Mouse (Mus musculus) layer of hippocampus, postnatal 10 days (tissue): ENCODE measurements around the gene Bloc1s3. TPM values are rescaled to one million over a fixed set of nuclear protein-coding genes. Genes with fewer than 3 reads are reported as not detected.

Experiments
- DNase-seq, 2 experiments: peaks; one replicate each; pipeline ENCODE4 v3.0.0; 2021; ENCODE audit warnings: low spot score in 2 of 2
- long read RNA-seq: library from polyadenylated mRNA; stranded (forward); transcript quantifications from one replicate; pipeline ENCODE4 v2.0.0, GENCODE M21; 2023
- total RNA-seq, 2 experiments: library from RNA; stranded (reverse); gene quantifications; 2 replicates each; pipeline ENCODE4 v1.2.3; 2021

The Bloc1s3 gene
- total RNA-seq: 1 to 10 TPM; 6.9 to 8.2 TPM
- long read RNA-seq, transcript Bloc1s3-201 (2 exons, 3,188 nt): major isoform, 11 of 12 reads
- long read RNA-seq, partial matches to known transcripts: 0 of 12 reads
- long read RNA-seq, other reads (novel, unspliced or antisense): 1 of 12 reads

GRCm38 (mm10) chr7:19508150-19508923 is at the start of gene Bloc1s3, which contains the start of gene Trappc6a:
Gene Bloc1s3, minus strand, starts transcription at chr7:19508367.
Gene Trappc6a, plus strand, starts transcription at chr7:19508395.
- DNase-seq: peak; percentile 94 to 95

GRCm38 (mm10) chr7:19557086-19557485 is 48.9 kb upstream of the Bloc1s3 start:
- no peak for DNase-seq

- no peak for DNase-seq
Measured at GRCm38 (mm10) chr7:19554168-19554567, 46.0 kb upstream of the Bloc1s3 start.

- DNase-seq: no peak
Measured at GRCm38 (mm10) chr7:19552443-19552842, 44.3 kb upstream of the Bloc1s3 start.

GRCm38 (mm10) chr7:19551634-19552033 is 43.5 kb upstream of the Bloc1s3 start:
- no peak for DNase-seq

GRCm38 (mm10) chr7:19549394-19549793 is 41.2 kb upstream of the Bloc1s3 start:
- DNase-seq: no peak

- no peak for DNase-seq
Measured at GRCm38 (mm10) chr7:19547344-19547969, 39.3 kb upstream of the Bloc1s3 start.

GRCm38 (mm10) chr7:19546007-19546406 is 37.8 kb upstream of the Bloc1s3 start:
- no peak for DNase-seq

- DNase-seq: no peak
Measured at GRCm38 (mm10) chr7:19543584-19543983, 35.4 kb upstream of the Bloc1s3 start.

- peak; percentile 51 to 55 for DNase-seq
Measured at GRCm38 (mm10) chr7:19542155-19542691, 34.1 kb upstream of the Bloc1s3 start.

GRCm38 (mm10) chr7:19541681-19542154 is 33.6 kb upstream of the Bloc1s3 start:
- DNase-seq: no peak

GRCm38 (mm10) chr7:19540771-19541566 is 32.8 kb upstream of the Bloc1s3 start:
- no peak for DNase-seq

GRCm38 (mm10) chr7:19534676-19535075 is 26.5 kb upstream of the Bloc1s3 start:
- DNase-seq: no peak

GRCm38 (mm10) chr7:19532240-19532639 is 24.1 kb upstream of the Bloc1s3 start:
- DNase-seq: no peak

GRCm38 (mm10) chr7:19531077-19531476 is 22.9 kb upstream of the Bloc1s3 start:
- DNase-seq: no peak

GRCm38 (mm10) chr7:19525105-19525481 is 16.9 kb upstream of the Bloc1s3 start:
- DNase-seq: no peak

GRCm38 (mm10) chr7:19524420-19525104 is 16.4 kb upstream of the Bloc1s3 start:
- DNase-seq: no peak

- peak; percentile 81 to 86 for DNase-seq
Measured at GRCm38 (mm10) chr7:19523757-19524419, 15.7 kb upstream of the Bloc1s3 start.

- peak in 1 of 2 experiments; percentile 25 for DNase-seq
Measured at GRCm38 (mm10) chr7:19523017-19523756, 15.0 kb upstream of the Bloc1s3 start.
